Mouse (Mus musculus): ENCODE measurements around the gene Slc35d2.

DNA sequence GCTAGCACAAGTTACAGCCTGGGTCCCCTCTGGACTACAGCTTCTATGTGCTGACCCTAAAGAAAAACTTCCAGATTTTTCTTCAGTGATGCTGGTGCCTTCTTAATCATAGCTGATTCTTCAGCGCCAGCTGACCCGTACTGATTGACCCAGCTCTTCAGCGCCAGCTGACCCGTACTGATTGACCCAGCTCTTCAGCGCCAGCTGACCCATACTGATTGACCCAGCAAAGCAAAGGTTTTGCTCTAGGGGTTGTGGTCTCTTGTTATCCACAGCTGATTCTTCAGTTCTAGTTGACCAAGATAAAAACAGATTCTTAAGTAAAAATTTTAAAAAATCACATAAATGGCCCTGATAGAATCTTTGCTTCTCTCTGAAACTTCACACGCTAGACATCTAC lies 4.3 kb downstream of the Slc35d2 start:
- no peak for TF ChIP-seq CTCF (IDR thresholded peaks at IDR 0.05; ENCODE audit: borderline replicate concordance, extremely low read depth, insufficient read depth, insufficient read length)
- TF ChIP-seq POLR2A (IDR thresholded peaks at IDR 0.05; ENCODE audit: borderline replicate concordance, extremely low read depth, insufficient read depth, insufficient read length, poor library complexity, severe bottlenecking) = no peak

Data from brain, embryonic 14.5 days (tissue).